Mouse (Mus musculus): ENCODE data around the gene Abhd8.

DNA sequence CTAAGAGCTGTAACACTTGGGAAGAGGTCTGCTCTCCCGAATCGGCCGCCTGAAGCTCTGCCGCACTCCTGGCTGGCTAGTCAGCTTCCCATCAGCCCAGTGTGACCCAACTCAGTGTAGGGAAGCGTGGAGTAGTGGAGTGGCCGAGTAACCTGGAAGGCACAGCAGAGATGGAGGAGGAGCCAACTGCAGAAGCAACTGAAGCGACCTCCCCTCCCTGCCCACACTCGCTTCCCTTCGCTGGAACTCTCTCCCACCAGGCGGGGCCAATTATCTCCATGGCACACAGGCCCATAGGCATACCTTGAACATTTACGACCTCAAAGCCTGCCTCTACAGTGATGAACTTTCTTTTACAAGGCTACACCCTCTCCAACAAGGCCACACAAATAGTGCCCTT lies 11.7 kb downstream of the Abhd8 start:
- TF ChIP-seq CTCF (IDR thresholded peaks at IDR 0.05; ENCODE audit: low read depth, low read length), result no peak
- no peak for TF ChIP-seq GATA1 (IDR thresholded peaks at IDR 0.05; ENCODE audit: borderline replicate concordance, low read length)
- no peak for TF ChIP-seq TAL1 (conservative IDR thresholded peaks at IDR 0.05; ENCODE audit: low read depth, low read length)

All from G1E (cell line).